ENCODE assay signal across 8 mouse cellular contexts in the genomic region with DNA sequence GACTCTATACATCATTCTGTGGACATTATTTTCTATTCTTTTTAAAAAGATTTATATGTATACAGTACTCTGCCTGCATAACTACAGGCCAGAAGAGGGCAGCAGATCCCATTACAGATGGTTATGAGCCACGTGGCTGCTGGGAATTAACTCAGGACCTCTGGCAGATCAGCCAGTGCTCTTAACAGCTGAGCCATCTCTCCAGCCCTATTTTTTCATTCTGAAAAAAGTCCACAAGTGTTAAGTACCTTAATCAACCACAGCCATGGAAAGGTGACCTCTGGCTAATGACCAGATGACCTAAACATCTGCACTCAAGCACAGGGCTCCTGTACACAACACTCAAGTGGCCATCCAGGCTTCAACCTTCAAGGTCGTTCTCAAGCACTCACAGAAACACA. TPM values are rescaled to one million over a fixed set of nuclear protein-coding genes. Genes with fewer than 3 reads are reported as not detected.
DNase-seq lines count a peak whose midpoint lies in the region; ATAC-seq lines count a peak whose summit lies in the region.

No protein-coding gene starts in this region.

- no peak for ATAC-seq in CD4-positive, CD25-positive, alpha-beta regulatory T cell, adult 4 months
- ATAC-seq in neural tube, embryonic 15.5 days (ENCODE audit: low FRiP score), result no peak
- ATAC-seq in kidney, embryonic 16.5 days (ENCODE audit: low FRiP score, low TSS enrichment), result peak; percentile 43

- H3K9ac ChIP-seq in neural tube, embryonic 15.5 days (replicated peaks), result no peak overlapping the region
- no peak overlapping the region for H3K9ac ChIP-seq in kidney, embryonic 16.5 days (replicated peaks; ENCODE audit: low read length)

- H3K4me2 ChIP-seq in neural tube, embryonic 15.5 days, result no peak overlapping the region
- H3K4me2 ChIP-seq in kidney, embryonic 16.5 days (replicated peaks; ENCODE audit: low read depth, low read length), result no peak overlapping the region

- peak; percentile 58 for DNase-seq in CD4-positive, CD25-positive, alpha-beta regulatory T cell, adult 2 months (ENCODE audit: low read depth, low spot score)
- peak; percentile 31 for DNase-seq in neural tube, embryonic 10.5 days (ENCODE audit: extremely low spot score, low spot score)
- peak; percentile 49 for DNase-seq in retina, embryonic 14.5 days (ENCODE audit: low spot score)
- DNase-seq in cerebellum, adult 18-20 months, result no peak
- DNase-seq in cerebellum, postnatal 14 days, result no peak

- H3K4me3 ChIP-seq in neural tube, embryonic 15.5 days (replicated peaks), result no peak overlapping the region
- no peak overlapping the region for H3K4me3 ChIP-seq in kidney, embryonic 16.5 days (ENCODE audit: low read length)

- no peaks in the 10 kb centered on the region for H3K27me3 ChIP-seq in neural tube, embryonic 15.5 days (replicated peaks)
- H3K27me3 ChIP-seq in kidney, embryonic 16.5 days (ENCODE audit: insufficient read depth, low read length), result no peaks in the 10 kb centered on the region

- no peaks in the 10 kb centered on the region for H3K9me3 ChIP-seq in neural tube, embryonic 15.5 days (replicated peaks)
- H3K9me3 ChIP-seq in kidney, embryonic 16.5 days (ENCODE audit: low read length), result no peaks in the 10 kb centered on the region

- H3K4me1 ChIP-seq in neural tube, embryonic 15.5 days, result peaks cover 24% of the 10 kb centered on the region
- H3K4me1 ChIP-seq in kidney, embryonic 16.5 days (ENCODE audit: insufficient read depth, low read length), result peaks cover 18% of the 10 kb centered on the region

- H3K27ac ChIP-seq in neural tube, embryonic 15.5 days (replicated peaks), result no peak overlapping the region
- no peak overlapping the region for H3K27ac ChIP-seq in kidney, embryonic 16.5 days (ENCODE audit: low read length)

- peaks cover 50% of the 10 kb centered on the region for H3K36me3 ChIP-seq in neural tube, embryonic 15.5 days
- peaks cover 58% of the 10 kb centered on the region for H3K36me3 ChIP-seq in kidney, embryonic 16.5 days (ENCODE audit: insufficient read depth, low read length)

- WGBS in neural tube, embryonic 15.5 days, result 47% methylated on average over 2 of the region's 2 CpGs
- 49% methylated on average over 2 of the region's 2 CpGs for WGBS in kidney, embryonic 16.5 days

RNA-seq across cellular contexts. Expression of gene 1700001P01Rik, which starts 1.4 kb away (rescaled TPM):
- polyA plus RNA-seq in CD4-positive, CD25-positive, alpha-beta regulatory T cell, adult 4 months (2017; shearing (Covaris generic)), result not detected
- 0.63 and 0.88 TPM in 2 replicates for polyA plus RNA-seq in neural tube, embryonic 15.5 days (2015; fragmentation: Nextera tagmentation; extraction: Ambion mirVana)
- 0.27 and 0.31 TPM in 2 replicates for polyA plus RNA-seq in kidney, embryonic 16.5 days (2015; fragmentation: Nextera tagmentation; extraction: Ambion mirVana)

RNA-seq across cellular contexts. Expression of gene Rpl23, which starts 5.1 kb away (rescaled TPM):
- 1,000 to 10,000 TPM in 1 of 2 experiments, 100 to 1,000 TPM in 1; 884 to 1,093 TPM for polyA plus RNA-seq in CD4-positive, CD25-positive, alpha-beta regulatory T cell, adult 4 months (2017; shearing (Covaris generic))
- 314 and 372 TPM in 2 replicates for polyA plus RNA-seq in neural tube, embryonic 15.5 days (2015; fragmentation: Nextera tagmentation; extraction: Ambion mirVana)
- 428 and 460 TPM in 2 replicates for polyA plus RNA-seq in kidney, embryonic 16.5 days (2015; fragmentation: Nextera tagmentation; extraction: Ambion mirVana)

RNA-seq across cellular contexts. Expression of gene Cwc25, which starts 10.8 kb away (rescaled TPM):
- polyA plus RNA-seq in CD4-positive, CD25-positive, alpha-beta regulatory T cell, adult 4 months (2017; shearing (Covaris generic)), result 10 to 100 TPM; 25.2 to 33.8 TPM
- polyA plus RNA-seq in neural tube, embryonic 15.5 days (2015; fragmentation: Nextera tagmentation; extraction: Ambion mirVana), result 16.2 and 16.4 TPM in 2 replicates
- polyA plus RNA-seq in kidney, embryonic 16.5 days (2015; fragmentation: Nextera tagmentation; extraction: Ambion mirVana), result 15.1 and 18.4 TPM in 2 replicates

RNA-seq across cellular contexts. Expression of gene Lasp1, which starts 21.7 kb away (rescaled TPM):
- polyA plus RNA-seq in CD4-positive, CD25-positive, alpha-beta regulatory T cell, adult 4 months (2017; shearing (Covaris generic)), result 10 to 100 TPM; 46.4 to 49.9 TPM
- polyA plus RNA-seq in neural tube, embryonic 15.5 days (2015; fragmentation: Nextera tagmentation; extraction: Ambion mirVana), result 136 and 143 TPM in 2 replicates
- polyA plus RNA-seq in kidney, embryonic 16.5 days (2015; fragmentation: Nextera tagmentation; extraction: Ambion mirVana), result 133 TPM in 2 replicates

RNA-seq across cellular contexts. Expression of gene Pip4k2b, which starts 32.6 kb away (rescaled TPM):
- polyA plus RNA-seq in CD4-positive, CD25-positive, alpha-beta regulatory T cell, adult 4 months (2017; shearing (Covaris generic)), result 1 to 10 TPM; 1.4 to 2.2 TPM
- 3.8 and 5.0 TPM in 2 replicates for polyA plus RNA-seq in neural tube, embryonic 15.5 days (2015; fragmentation: Nextera tagmentation; extraction: Ambion mirVana)
- 1.7 and 1.8 TPM in 2 replicates for polyA plus RNA-seq in kidney, embryonic 16.5 days (2015; fragmentation: Nextera tagmentation; extraction: Ambion mirVana)

Comparison
In these comparisons a context has a peak if more than half of its experiments do, and no peak if none do; other contexts are left out.
1. DNase-seq: peak in CD4-positive, CD25-positive, alpha-beta regulatory T cell, adult 2 months (single experiment), neural tube, embryonic 10.5 days (single experiment) and retina, embryonic 14.5 days (single experiment); none in cerebellum, adult 18-20 months (0 of 2) and cerebellum, postnatal 14 days (0 of 2).